Mouse (Mus musculus) hindbrain, embryonic 12.5 days (tissue): Measurements from ENCODE around the gene Nfxl1. TPM values are rescaled to one million over a fixed set of nuclear protein-coding genes. Genes with fewer than 3 reads are reported as not detected.

Experiments used
- ATAC-seq: fragments of 200-750 bp; cut with Nextera tagmentation; 2 replicates; pipeline ENCODE4 v1.8.0; 2017; ENCODE audit warnings: moderate TSS enrichment; ENCODE audit not compliant: low FRiP score
- H3K27ac ChIP-seq: fragments of 300-500 bp; sonication (generic); 2 replicates; pipeline ENCODE4 v1.5.1; 2016; ENCODE audit warnings: mild to moderate bottlenecking
- H3K27me3 ChIP-seq: fragments of 300-500 bp; sonication (generic); 2 replicates; pipeline ENCODE4 v1.6.1; 2016; ENCODE audit warnings: mild to moderate bottlenecking
- H3K36me3 ChIP-seq: fragments of 300-500 bp; sonication (generic); 2 replicates; pipeline ENCODE4 v1.6.1; 2016; ENCODE audit warnings: mild to moderate bottlenecking
- H3K4me1 ChIP-seq: fragments of 300-500 bp; sonication (generic); 2 replicates; pipeline ENCODE4 v1.6.1; 2016
- H3K4me2 ChIP-seq: fragments of 300-500 bp; sonication (generic); replicated peaks from 2 replicates; pipeline ENCODE4 v1.6.1; 2016; ENCODE audit warnings: mild to moderate bottlenecking
- H3K4me3 ChIP-seq: fragments of 300-500 bp; sonication (generic); 2 replicates; pipeline ENCODE4 v1.5.1; 2016; ENCODE audit warnings: mild to moderate bottlenecking
- H3K9ac ChIP-seq: fragments of 300-500 bp; sonication (generic); 2 replicates; pipeline ENCODE4 v1.6.1; 2016; ENCODE audit warnings: mild to moderate bottlenecking, moderate library complexity
- H3K9me3 ChIP-seq: fragments of 300-500 bp; sonication (generic); replicated peaks from 2 replicates; pipeline ENCODE4 v1.6.1; 2016; ENCODE audit warnings: mild to moderate bottlenecking
- WGBS: fragments of 180-500 bp; shearing (Covaris S2); methylation state at CpG from one replicate; pipeline ENCODE4 v1.1.7; 2016; 5-methylcytosine and 5-hydroxymethylcytosine counted together
- polyA plus RNA-seq: library from polyadenylated mRNA; unstranded; fragments of >200 nt; fragmentation: Nextera tagmentation; extraction: Ambion mirVana; gene quantifications from 2 replicates; pipeline ENCODE4 v1.2.1, GENCODE M21; 2016

Gene Nfxl1
- polyA plus RNA-seq, 1 experiment from 2014 or later, result 24.9 TPM

GRCm38 (mm10) chr5:72558716-72559526 lies 563 bp downstream of the Nfxl1 start:
- under 1% methylated on average over 57 of the region's 57 CpGs for WGBS
- peak; percentile 82 for ATAC-seq
- Histone ChIP-seq H3K27ac (peak overlapping the region; percentile 82), H3K4me3 (peak overlapping the region; percentile 69), H3K9me3 (no peaks in the 10 kb centered on the region), H3K4me1 (0 out of 2 replicates have a peak, but pooled peaks cover 5% of the 10 kb centered on the region), H3K9ac (peak overlapping the region; percentile 85), H3K36me3 (peaks cover 10% of the 10 kb centered on the region; the same call in 1 of the 2 replicates), H3K27me3 (no peaks in the 10 kb centered on the region), H3K4me2 (peak overlapping the region; percentile 73)

GRCm38 (mm10) chr5:72556245-72556644 lies 3.2 kb downstream of the Nfxl1 start:
- H3K27ac ChIP-seq, result no peak overlapping the region
- H3K9me3 ChIP-seq, result no peaks in the 10 kb centered on the region
- H3K4me2 ChIP-seq, result no peak overlapping the region
- H3K4me3 ChIP-seq, result no peak overlapping the region
- 0 out of 2 replicates have a peak, but pooled peaks cover 5% of the 10 kb centered on the region for H3K4me1 ChIP-seq
- no peak for ATAC-seq
- no peak overlapping the region for H3K9ac ChIP-seq
- H3K27me3 ChIP-seq, result no peaks in the 10 kb centered on the region
- H3K36me3 ChIP-seq, result peaks cover 13% of the 10 kb centered on the region; the same call in 1 of the 2 replicates
- WGBS, result 86% methylated on average over 3 of the region's 3 CpGs

GRCm38 (mm10) chr5:72551209-72551608 lies 8.3 kb downstream of the Nfxl1 start:
- H3K9ac ChIP-seq, result no peak overlapping the region
- WGBS, result 92% methylated on average over 3 of the region's 3 CpGs
- no peaks in the 10 kb centered on the region for H3K9me3 ChIP-seq
- no peak overlapping the region for H3K4me2 ChIP-seq
- peaks cover 13% of the 10 kb centered on the region; the same call in 1 of the 2 replicates for H3K36me3 ChIP-seq
- H3K27me3 ChIP-seq, result no peaks in the 10 kb centered on the region
- H3K4me1 ChIP-seq, result no peaks in the 10 kb centered on the region
- H3K4me3 ChIP-seq, result no peak overlapping the region
- ATAC-seq, result no peak
- no peak overlapping the region for H3K27ac ChIP-seq

- Histone ChIP-seq H3K27me3 (no peaks in the 10 kb centered on the region), H3K4me3 (no peak overlapping the region), H3K27ac (no peak overlapping the region), H3K9me3 (no peaks in the 10 kb centered on the region), H3K4me2 (no peak overlapping the region), H3K36me3 (peaks cover 31% of the 10 kb centered on the region), H3K4me1 (no peaks in the 10 kb centered on the region), H3K9ac (no peak overlapping the region)
- ATAC-seq, result no peak
- WGBS, result 98% methylated on average over 3 of the region's 3 CpGs
These were observed 30.6 kb downstream of the Nfxl1 start for GRCm38 (mm10) chr5:72528896-72529295.

GRCm38 (mm10) chr5:72513808-72514207 lies 45.7 kb downstream of the Nfxl1 start:
- Histone ChIP-seq H3K4me3 (no peak overlapping the region), H3K9ac (no peak overlapping the region), H3K4me1 (no peaks in the 10 kb centered on the region), H3K36me3 (peaks cover 33% of the 10 kb centered on the region), H3K9me3 (no peaks in the 10 kb centered on the region), H3K27me3 (no peaks in the 10 kb centered on the region), H3K27ac (no peak overlapping the region), H3K4me2 (no peak overlapping the region)
- no peak for ATAC-seq
- WGBS, result 86% methylated on average over 5 of the region's 5 CpGs

- Histone ChIP-seq H3K27ac (no peak overlapping the region), H3K9me3 (no peaks in the 10 kb centered on the region), H3K9ac (no peak overlapping the region), H3K4me3 (no peak overlapping the region), H3K27me3 (peaks cover 35% of the 10 kb centered on the region), H3K4me2 (no peak overlapping the region), H3K36me3 (no peaks in the 10 kb centered on the region), H3K4me1 (peaks cover 15% of the 10 kb centered on the region)
- no peak for ATAC-seq
- WGBS, result 75% methylated on average over 5 of the region's 5 CpGs
These were observed 53.7 kb downstream of the Nfxl1 start for GRCm38 (mm10) chr5:72505740-72506139.

GRCm38 (mm10) chr5:72503531-72504523 lies 55.7 kb downstream of the Nfxl1 start, which contains the start of gene Corin:
TSS of gene Corin (minus strand) at chr5:72504473.
- WGBS, result 1% methylated on average over 64 of the region's 64 CpGs
- ATAC-seq, result peak; percentile 48; the same call in 1 of the 2 replicates
- 0 out of 2 replicates have a peak within 1 kb of the TSS, but pooled peaks have one; percentile 27 for H3K9ac ChIP-seq
- H3K36me3 ChIP-seq, result no peaks in the 10 kb centered on the region
- no peaks in the 10 kb centered on the region for H3K9me3 ChIP-seq
- H3K4me1 ChIP-seq, result peaks cover 15% of the 10 kb centered on the region
- H3K4me2 ChIP-seq, result peak within 1 kb of the TSS; percentile 61
- H3K27ac ChIP-seq, result no peak within 1 kb of the TSS
- peak within 1 kb of the TSS; percentile 41 for H3K4me3 ChIP-seq
- peaks cover 35% of the 10 kb centered on the region for H3K27me3 ChIP-seq

GRCm38 (mm10) chr5:72502778-72503177 lies 56.7 kb downstream of the Nfxl1 start:
- no peak overlapping the region for H3K27ac ChIP-seq
- ATAC-seq, result no peak
- H3K27me3 ChIP-seq, result peaks cover 35% of the 10 kb centered on the region
- no peak overlapping the region for H3K9ac ChIP-seq
- H3K36me3 ChIP-seq, result no peaks in the 10 kb centered on the region
- WGBS, result 75% methylated on average over 8 of the region's 8 CpGs
- peak overlapping the region; percentile 41 for H3K4me3 ChIP-seq
- H3K4me2 ChIP-seq, result peak overlapping the region; percentile 61; the same call in 1 of the 2 replicates
- peaks cover 15% of the 10 kb centered on the region for H3K4me1 ChIP-seq
- no peaks in the 10 kb centered on the region for H3K9me3 ChIP-seq

GRCm38 (mm10) chr5:72501763-72502162 lies 57.7 kb downstream of the Nfxl1 start:
- Histone ChIP-seq H3K4me2 (no peak overlapping the region), H3K27me3 (peaks cover 35% of the 10 kb centered on the region), H3K27ac (no peak overlapping the region), H3K4me3 (no peak overlapping the region), H3K9ac (no peak overlapping the region), H3K36me3 (no peaks in the 10 kb centered on the region), H3K4me1 (peaks cover 15% of the 10 kb centered on the region), H3K9me3 (no peaks in the 10 kb centered on the region)
- no peak for ATAC-seq
- WGBS, result 55% methylated on average over 3 of the region's 3 CpGs

- WGBS, result 79% methylated on average over 10 of the region's 10 CpGs
- H3K27me3 ChIP-seq, result peaks cover 18% of the 10 kb centered on the region
- H3K9ac ChIP-seq, result no peak overlapping the region
- ATAC-seq, result no peak
- H3K9me3 ChIP-seq, result no peaks in the 10 kb centered on the region
- H3K4me2 ChIP-seq, result no peak overlapping the region
- H3K4me3 ChIP-seq, result no peak overlapping the region
- H3K36me3 ChIP-seq, result no peaks in the 10 kb centered on the region
- H3K4me1 ChIP-seq, result peaks cover 3% of the 10 kb centered on the region; the same call in 1 of the 2 replicates
- no peak overlapping the region for H3K27ac ChIP-seq
These were observed 61.2 kb downstream of the Nfxl1 start for GRCm38 (mm10) chr5:72498271-72498670.

GRCm38 (mm10) chr5:72496756-72497155 lies 62.7 kb downstream of the Nfxl1 start:
- Histone ChIP-seq H3K9me3 (no peaks in the 10 kb centered on the region), H3K4me1 (no peaks in the 10 kb centered on the region), H3K4me2 (no peak overlapping the region), H3K4me3 (no peak overlapping the region), H3K36me3 (no peaks in the 10 kb centered on the region), H3K9ac (no peak overlapping the region), H3K27me3 (peaks cover 3% of the 10 kb centered on the region; the same call in 1 of the 2 replicates), H3K27ac (no peak overlapping the region)
- WGBS, result 79% methylated on average over 4 of the region's 4 CpGs
- ATAC-seq, result no peak

GRCm38 (mm10) chr5:72493906-72494305 lies 65.6 kb downstream of the Nfxl1 start:
- H3K27ac ChIP-seq, result no peak overlapping the region
- no peaks in the 10 kb centered on the region for H3K27me3 ChIP-seq
- no peaks in the 10 kb centered on the region for H3K4me1 ChIP-seq
- H3K4me2 ChIP-seq, result no peak overlapping the region
- H3K9me3 ChIP-seq, result no peaks in the 10 kb centered on the region
- no peak overlapping the region for H3K4me3 ChIP-seq
- no peak for ATAC-seq
- 81% methylated on average over 7 of the region's 7 CpGs for WGBS
- H3K9ac ChIP-seq, result no peak overlapping the region
- no peaks in the 10 kb centered on the region for H3K36me3 ChIP-seq
